Mouse (Mus musculus) embryonic fibroblast, embryonic 13.5 days (primary cell): ENCODE measurements at regions not wholly inside any gene's neighbourhood (a gene's known extent, or its start where the extent isn't known, plus 50 kb on each side); places are given as distances from the start of the nearest gene placed in this dataset.

ENCODE experiments used
- H3K27ac ChIP-seq: 2 replicates; pipeline ENCODE4 v1.5.1; 2012; ENCODE audit warnings: low read length, control low read depth, inconsistent platforms; ENCODE audit not compliant: insufficient read depth
- H3K4me1 ChIP-seq: 2 replicates; pipeline ENCODE4 v1.6.1; 2011; ENCODE audit warnings: low read length; ENCODE audit not compliant: control insufficient read depth, insufficient read depth
- H3K4me3 ChIP-seq: 2 replicates; pipeline ENCODE4 v1.5.1; 2011; ENCODE audit warnings: mild to moderate bottlenecking, control low read depth, low read length; ENCODE audit not compliant: insufficient read depth
- CTCF ChIP-seq: IDR thresholded peaks from 2 replicates; pipeline ENCODE4 v1.5.1; 2011; ENCODE audit warnings: mild to moderate bottlenecking, control low read depth, low read length, moderate library complexity, borderline replicate concordance; ENCODE audit not compliant: insufficient read depth
- POLR2A ChIP-seq: IDR thresholded peaks from 2 replicates; pipeline ENCODE4 v1.6.1; 2011; ENCODE audit warnings: low read depth, mild to moderate bottlenecking, control low read depth, low read length, moderate library complexity

DNA sequence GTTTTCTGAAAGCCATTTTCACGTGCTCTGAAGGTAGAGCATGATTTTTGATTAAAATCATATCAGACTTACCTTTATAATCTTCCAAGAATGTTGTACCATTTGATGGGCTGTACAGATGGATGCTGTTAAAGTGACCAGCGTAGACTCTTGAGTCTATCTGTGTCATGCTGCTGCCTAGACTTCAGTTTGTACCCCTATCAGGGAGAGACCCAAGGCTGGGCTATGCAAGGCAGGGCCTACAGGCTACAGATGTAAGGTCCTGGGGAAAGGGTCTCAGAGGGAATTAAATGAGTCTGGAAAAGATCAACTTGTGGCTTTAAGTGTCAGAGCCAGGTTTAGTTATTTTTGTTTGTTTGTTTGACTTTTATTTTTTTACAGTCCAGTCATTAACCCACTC is 157.3 kb upstream of the Krr1 start:
- Histone ChIP-seq H3K4me3 (no peak overlapping the region), H3K27ac (no peak overlapping the region), H3K4me1 (no peaks in the 10 kb centered on the region)
- TF ChIP-seq POLR2A (no peak), CTCF (no peak)

DNA sequence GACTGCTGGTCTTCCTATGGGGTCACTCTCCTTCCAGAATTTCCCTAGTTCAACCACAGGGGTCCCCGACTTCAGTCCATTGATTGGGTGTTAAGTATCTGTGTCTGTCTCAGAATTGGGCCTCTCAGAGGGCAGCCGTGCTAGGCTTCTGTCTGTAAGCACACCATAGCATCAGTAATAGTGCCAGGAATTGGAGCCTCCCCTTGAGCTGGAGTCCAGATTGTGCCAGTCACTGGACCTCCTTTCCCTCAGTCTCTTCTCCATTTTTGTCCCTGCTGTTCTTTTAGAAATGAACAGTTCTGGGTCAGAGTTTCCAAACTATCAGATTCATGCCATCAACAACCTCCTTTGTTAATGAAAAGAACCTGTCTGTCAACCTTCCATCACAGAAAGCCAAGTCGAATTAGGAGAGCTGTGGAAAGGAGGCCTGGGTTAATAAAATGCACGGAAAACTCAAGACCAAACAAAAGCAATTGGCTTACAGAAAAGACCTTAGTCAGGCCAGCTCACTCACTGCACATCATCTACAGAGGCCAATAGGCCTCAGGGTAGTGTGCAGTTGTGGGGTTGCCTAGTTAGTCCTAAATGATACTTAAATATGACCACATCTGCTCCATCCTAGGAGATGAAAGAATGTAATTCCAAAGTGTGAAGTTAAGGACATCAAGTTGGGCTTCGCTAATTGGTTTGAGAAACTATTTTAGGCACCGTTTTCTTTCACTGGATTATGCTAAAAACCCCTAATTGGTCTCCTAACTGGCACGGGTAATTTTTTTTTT is 156.5 kb upstream of the Krr1 start:
- H3K4me3 ChIP-seq, result no peak overlapping the region
- no peak for TF ChIP-seq POLR2A
- TF ChIP-seq CTCF, result no peak

DNA sequence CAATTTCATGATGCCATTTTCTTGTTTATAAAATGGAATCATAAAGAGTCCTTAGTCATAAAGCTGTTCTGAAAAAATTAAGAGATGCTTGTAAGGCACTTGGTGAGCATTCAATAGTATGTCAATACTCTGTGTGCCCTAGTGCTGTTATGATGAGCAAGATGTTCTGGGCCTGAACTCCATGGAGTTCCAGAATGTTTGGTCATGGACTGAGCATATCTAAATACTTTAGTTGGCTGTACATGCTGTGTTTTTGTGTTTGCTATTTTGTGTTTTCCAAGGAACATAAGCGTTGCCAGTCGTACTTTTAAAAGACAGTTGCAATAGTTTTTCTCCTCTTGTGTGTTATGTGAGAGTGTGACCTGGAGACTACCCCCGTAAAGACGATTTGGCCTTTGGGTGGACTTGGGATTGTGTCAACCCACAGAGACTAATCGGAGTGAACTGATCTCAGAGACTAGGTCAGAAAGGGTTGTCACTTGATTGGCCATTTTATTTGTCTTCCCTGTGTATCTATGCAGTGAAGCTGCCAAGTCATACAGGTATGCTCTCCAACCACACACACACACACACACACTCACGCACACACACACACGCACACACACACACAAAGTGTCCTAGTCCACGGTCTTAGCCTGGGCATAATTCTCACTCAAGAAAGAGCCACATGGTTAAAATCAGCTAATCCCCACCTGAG is 152.6 kb upstream of the Krr1 start:
- H3K27ac ChIP-seq, result no peak overlapping the region
- no peaks in the 10 kb centered on the region for H3K4me1 ChIP-seq
- no peak for TF ChIP-seq POLR2A
- no peak for TF ChIP-seq CTCF
- H3K4me3 ChIP-seq, result no peak overlapping the region

More for the DNA sequence above, 156.5 kb upstream of the Krr1 start:
- H3K27ac ChIP-seq, result no peak overlapping the region
- H3K4me1 ChIP-seq, result no peaks in the 10 kb centered on the region

DNA sequence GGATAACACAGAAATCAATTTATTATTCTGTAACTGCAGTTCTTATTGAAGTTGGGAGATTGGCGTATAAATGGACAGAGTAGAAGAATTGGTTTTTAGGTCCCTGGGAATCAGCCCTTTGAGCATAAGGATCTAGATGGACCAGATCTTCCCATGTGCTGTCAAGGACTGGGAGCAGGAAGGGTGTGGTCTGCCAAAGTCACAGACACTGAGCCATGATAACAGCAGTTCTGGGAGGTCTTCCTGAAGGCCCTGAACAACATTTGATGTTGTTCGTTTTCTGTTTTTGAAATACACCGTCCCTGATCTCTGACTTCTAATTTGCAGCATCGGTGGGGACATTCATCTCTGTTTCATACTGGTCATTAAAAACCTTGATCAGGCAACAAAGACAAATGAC is 147.6 kb upstream of the Krr1 start:
- Histone ChIP-seq H3K4me3 (no peak overlapping the region), H3K27ac (no peak overlapping the region), H3K4me1 (peaks cover 9% of the 10 kb centered on the region)
- TF ChIP-seq POLR2A (no peak), CTCF (no peak)

DNA sequence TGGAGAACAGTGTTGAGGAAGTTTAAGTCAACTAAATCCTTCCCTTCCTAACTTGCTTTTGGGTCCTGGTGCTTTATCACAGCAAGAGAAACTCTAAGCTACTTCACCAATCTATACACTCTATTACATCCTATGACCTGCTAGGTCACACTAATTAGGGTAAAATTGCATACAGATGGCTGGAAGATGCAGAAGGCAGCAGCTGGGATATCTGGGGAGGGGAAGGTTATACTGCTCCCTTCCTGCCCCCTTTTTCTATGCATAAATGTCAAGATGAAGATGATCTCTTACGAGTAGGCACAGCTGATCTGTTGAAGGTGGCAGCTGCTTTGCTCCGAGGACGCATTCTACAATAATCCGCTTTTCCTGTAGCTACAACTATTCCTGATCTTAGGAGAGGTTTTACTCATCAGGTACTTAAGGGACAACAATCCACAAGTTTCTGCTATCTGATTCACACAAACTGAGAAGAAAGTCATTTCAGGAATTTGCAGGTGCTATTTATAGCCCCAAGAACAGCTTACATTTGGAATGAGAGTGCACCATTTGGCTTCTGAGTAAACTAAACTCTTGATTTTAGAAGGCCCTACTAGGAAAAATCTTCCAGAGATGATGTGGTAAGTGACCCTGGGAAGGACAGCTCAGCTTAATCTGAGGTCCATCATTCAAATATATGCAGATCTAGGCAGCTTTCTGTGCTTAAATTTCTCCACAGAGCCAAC is 146.3 kb upstream of the Krr1 start:
- peaks cover 9% of the 10 kb centered on the region for H3K4me1 ChIP-seq
- TF ChIP-seq POLR2A (no peak), CTCF (no peak)
- H3K4me3 ChIP-seq, result no peak overlapping the region
- no peak overlapping the region for H3K27ac ChIP-seq

DNA sequence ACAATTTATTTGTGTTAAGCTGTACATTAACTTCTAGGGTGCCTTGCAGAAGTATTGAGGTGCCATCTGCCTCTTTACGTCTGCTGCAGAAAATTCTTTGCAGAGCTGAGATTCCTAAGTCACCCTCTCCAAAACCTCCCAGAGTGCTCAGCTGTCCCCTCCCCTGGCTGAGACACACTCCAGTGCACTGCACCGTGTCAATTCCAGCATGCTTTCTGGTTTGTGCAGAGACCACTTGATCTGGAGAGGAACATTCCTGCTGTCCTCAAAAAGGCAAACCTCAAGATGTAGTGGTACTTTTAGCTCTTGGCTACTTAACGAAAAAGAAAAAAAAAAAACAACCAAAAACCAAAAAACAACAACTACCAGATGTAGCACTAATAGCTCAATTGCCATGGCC is 145.2 kb upstream of the Krr1 start:
- no peak overlapping the region for H3K27ac ChIP-seq
- H3K4me1 ChIP-seq, result peaks cover 9% of the 10 kb centered on the region
- H3K4me3 ChIP-seq, result no peak overlapping the region
- TF ChIP-seq CTCF (no peak), POLR2A (no peak)

DNA sequence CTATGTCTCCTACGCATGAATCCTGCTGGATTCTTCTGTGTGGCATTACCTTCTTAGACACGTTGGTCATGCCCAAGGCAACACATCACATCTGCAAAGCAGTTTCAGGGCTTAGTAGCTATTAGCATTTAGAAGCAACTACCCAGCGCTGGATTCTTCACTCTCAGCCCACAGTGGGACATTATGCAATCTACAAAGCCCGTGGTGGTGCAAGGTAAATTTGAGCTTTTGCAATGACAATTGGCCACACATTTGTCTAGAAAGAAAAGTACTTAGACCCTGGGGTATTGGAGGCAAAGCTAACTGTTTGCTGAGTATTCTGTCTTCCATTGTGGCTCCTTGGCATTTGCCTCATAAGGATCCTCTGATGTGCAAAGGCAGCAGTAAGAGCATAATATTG is 144.5 kb upstream of the Krr1 start:
- H3K27ac ChIP-seq, result no peak overlapping the region
- TF ChIP-seq POLR2A (no peak), CTCF (no peak)
- peaks cover 9% of the 10 kb centered on the region for H3K4me1 ChIP-seq
- no peak overlapping the region for H3K4me3 ChIP-seq

DNA sequence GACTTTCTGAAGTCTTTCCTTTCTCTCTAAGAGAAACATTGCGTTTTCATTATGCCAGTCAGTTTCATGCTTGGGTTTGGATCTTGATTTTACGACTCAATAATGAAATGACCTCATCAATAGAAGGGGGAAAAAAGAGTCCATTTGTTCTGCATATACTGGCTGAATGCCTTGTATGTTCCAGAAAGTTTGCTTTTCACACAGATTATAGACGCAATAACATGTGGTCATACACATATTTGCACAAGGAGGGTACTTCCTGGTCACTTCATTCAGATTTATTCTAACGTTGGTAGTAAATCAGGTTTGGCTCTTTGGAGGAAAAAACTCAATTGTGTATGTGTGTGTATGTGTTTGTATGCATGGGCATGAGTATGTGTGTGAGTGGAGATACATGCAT is 143.9 kb upstream of the Krr1 start:
- peaks cover 9% of the 10 kb centered on the region for H3K4me1 ChIP-seq
- no peak for TF ChIP-seq CTCF
- no peak for TF ChIP-seq POLR2A
- no peak overlapping the region for H3K27ac ChIP-seq
- H3K4me3 ChIP-seq, result no peak overlapping the region

DNA sequence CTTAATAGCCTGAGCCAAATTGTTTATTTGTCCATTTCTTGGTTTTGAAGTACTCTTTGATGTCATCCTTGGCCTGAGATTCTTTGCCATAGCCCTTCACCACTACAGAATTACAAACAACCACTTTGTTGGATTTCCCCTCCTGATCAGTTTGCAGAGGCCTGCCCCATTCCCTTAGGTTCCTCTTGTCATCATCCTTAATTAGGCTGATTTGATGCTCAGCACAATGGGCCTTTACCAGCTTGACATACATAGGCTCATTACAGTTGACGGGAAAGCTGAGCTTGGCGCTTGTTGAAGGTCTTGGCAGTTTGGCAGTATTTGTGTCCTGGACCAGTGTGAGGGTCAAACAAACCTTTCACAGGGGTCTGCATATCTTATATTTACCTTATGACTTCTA is 143.2 kb upstream of the Krr1 start:
- peaks cover 9% of the 10 kb centered on the region for H3K4me1 ChIP-seq
- H3K27ac ChIP-seq, result no peak overlapping the region
- H3K4me3 ChIP-seq, result no peak overlapping the region
- TF ChIP-seq CTCF, result no peak

DNA sequence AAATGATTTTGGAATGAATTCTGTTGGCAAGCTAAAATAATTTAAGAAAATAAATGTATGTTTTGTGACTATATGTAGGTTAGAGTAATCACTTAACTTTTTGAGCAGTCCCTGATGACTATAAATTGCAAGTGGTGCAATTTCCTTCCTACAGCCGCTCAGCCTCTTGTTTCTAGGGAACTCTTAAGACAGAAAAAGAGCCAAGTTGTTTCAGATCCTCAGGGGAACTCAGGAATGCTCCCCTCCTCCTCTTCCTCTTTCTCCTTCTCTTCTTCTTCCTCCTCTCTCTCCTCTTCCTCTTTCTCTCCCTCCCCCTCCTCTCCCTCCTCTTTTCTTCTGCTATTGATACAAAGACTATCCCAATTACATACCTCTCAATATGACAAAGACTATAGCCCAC is 141.4 kb upstream of the Krr1 start:
- Histone ChIP-seq H3K4me1 (peaks cover 7% of the 10 kb centered on the region), H3K4me3 (no peak overlapping the region), H3K27ac (no peak overlapping the region)
- TF ChIP-seq POLR2A (no peak), CTCF (no peak)
